Mouse (Mus musculus) heart, embryonic 14.5 days (tissue): ENCODE measurements at regions not wholly inside any gene's neighbourhood (a gene's known extent, or its start where the extent isn't known, plus 50 kb on each side); places are given as distances from the start of the nearest gene placed in this dataset.

Source experiments
- ATAC-seq: fragments of 200-750 bp; cut with Nextera tagmentation; 2 replicates; pipeline ENCODE4 v1.8.0; 2017; ENCODE audit warnings: low read depth, moderate TSS enrichment; ENCODE audit not compliant: insufficient number of reproducible peaks, insufficient read depth, low FRiP score
- H3K27ac ChIP-seq, 2 experiments: fragments of 200-500 bp in 1 of 2; fragments of 300-500 bp in 1 of 2; sonication (generic) in 1 of 2; replicated peaks in 1 of 2; 2 replicates each; pipeline ENCODE4 v1.5.1; 2012 to 2014; ENCODE audit warnings: low read depth in 2 of 2, low read length in 2 of 2, control low read depth in 1 of 2, mild to moderate bottlenecking in 1 of 2, mixed read lengths in 1 of 2; ENCODE audit not compliant: control insufficient read depth in 1 of 2, insufficient read depth in 1 of 2
- H3K27me3 ChIP-seq: fragments of 300-500 bp; sonication (generic); 2 replicates; pipeline ENCODE4 v1.6.1; 2014; ENCODE audit warnings: mild to moderate bottlenecking, low read length, control low read depth; ENCODE audit not compliant: control insufficient read depth, insufficient read depth
- H3K36me3 ChIP-seq: fragments of 300-500 bp; sonication (generic); 2 replicates; pipeline ENCODE4 v1.6.1; 2014; ENCODE audit warnings: mild to moderate bottlenecking, control low read depth, low read length, mixed read lengths; ENCODE audit not compliant: control insufficient read depth, insufficient read depth
- H3K4me1 ChIP-seq, 2 experiments: fragments of 200-500 bp in 1 of 2; fragments of 300-500 bp in 1 of 2; sonication (generic) in 1 of 2; 2 replicates each; pipeline ENCODE4 v1.6.1; 2012 to 2014; ENCODE audit warnings: low read length in 2 of 2, control low read depth in 1 of 2, mixed read lengths in 1 of 2; ENCODE audit not compliant: control insufficient read depth in 2 of 2, insufficient read depth in 2 of 2
- H3K4me2 ChIP-seq: fragments of 300-500 bp; sonication (generic); 2 replicates; pipeline ENCODE4 v1.6.1; 2014; ENCODE audit warnings: mild to moderate bottlenecking, low read length
- H3K4me3 ChIP-seq, 2 experiments: fragments of 200-500 bp in 1 of 2; fragments of 300-500 bp in 1 of 2; sonication (generic) in 1 of 2; 2 replicates each; pipeline ENCODE4 v1.5.1; 2012 to 2014; ENCODE audit warnings: low read length in 2 of 2, mild to moderate bottlenecking in 2 of 2, control low read depth in 1 of 2, low read depth in 1 of 2, moderate library complexity in 1 of 2; ENCODE audit not compliant: control insufficient read depth in 1 of 2, insufficient read depth in 1 of 2
- H3K9ac ChIP-seq: fragments of 300-500 bp; sonication (generic); 2 replicates; pipeline ENCODE4 v1.6.1; 2014; ENCODE audit warnings: mild to moderate bottlenecking, low read length
- H3K9me3 ChIP-seq: fragments of 300-500 bp; sonication (generic); 2 replicates; pipeline ENCODE4 v1.6.1; 2016; ENCODE audit warnings: low read length, control low read depth; ENCODE audit not compliant: control insufficient read depth
- WGBS: fragments of 180-500 bp; shearing (Covaris S2); extraction: QIAGEN DNeasy Blood & Tissue Kit; methylation state at CpG from one replicate; pipeline ENCODE4 v1.1.7; 2014; 5-methylcytosine and 5-hydroxymethylcytosine counted together

GRCm38 (mm10) chr15:96836670-96837069 lies 137.1 kb upstream of the Slc38a2 start:
- no peak overlapping the region for H3K9ac ChIP-seq
- H3K4me1 ChIP-seq, result peaks cover 0 to 4% of the 10 kb centered on the region in 2 experiments; a peak in 2 of 4 replicates
- no peak overlapping the region for H3K4me2 ChIP-seq
- H3K27me3 ChIP-seq, result no peaks in the 10 kb centered on the region
- H3K36me3 ChIP-seq, result no peaks in the 10 kb centered on the region
- no peak for ATAC-seq
- WGBS, result 89% methylated on average over 3 of the region's 3 CpGs
- no peak overlapping the region for H3K27ac ChIP-seq
- H3K9me3 ChIP-seq, result no peaks in the 10 kb centered on the region
- no peak overlapping the region for H3K4me3 ChIP-seq

- Histone ChIP-seq H3K27ac (no peak overlapping the region), H3K4me1 (peaks cover 3 to 6% of the 10 kb centered on the region in 2 experiments; a peak in 2 of 4 replicates), H3K27me3 (no peaks in the 10 kb centered on the region), H3K9ac (no peak overlapping the region), H3K4me2 (no peak overlapping the region), H3K4me3 (no peak overlapping the region), H3K9me3 (no peaks in the 10 kb centered on the region), H3K36me3 (no peaks in the 10 kb centered on the region)
- ATAC-seq, result no peak
- WGBS, result 70% methylated on average over 9 of the region's 9 CpGs
Observed at GRCm38 (mm10) chr15:96834862-96835261, 135.3 kb upstream of the Slc38a2 start.

- no peak for ATAC-seq
- no peaks in the 10 kb centered on the region for H3K27me3 ChIP-seq
- no peak overlapping the region for H3K27ac ChIP-seq
- H3K9ac ChIP-seq, result no peak overlapping the region
- H3K4me1 ChIP-seq, result peaks cover 4 to 6% of the 10 kb centered on the region in 2 experiments; a peak in 2 of 4 replicates
- no peaks in the 10 kb centered on the region for H3K9me3 ChIP-seq
- no peak overlapping the region for H3K4me3 ChIP-seq
- no peak overlapping the region for H3K4me2 ChIP-seq
- H3K36me3 ChIP-seq, result no peaks in the 10 kb centered on the region
- WGBS, result 80% methylated on average over 10 of the region's 10 CpGs
Observed at GRCm38 (mm10) chr15:96834162-96834843, 134.8 kb upstream of the Slc38a2 start.

- no peaks in the 10 kb centered on the region for H3K9me3 ChIP-seq
- 65% methylated on average over 10 of the region's 10 CpGs for whole genome bisulfite sequencing
- H3K9ac ChIP-seq, result no peak overlapping the region
- H3K4me2 ChIP-seq, result no peak overlapping the region
- peaks cover 4 to 6% of the 10 kb centered on the region in 2 experiments; a peak in 2 of 4 replicates for H3K4me1 ChIP-seq
- no peaks in the 10 kb centered on the region for H3K27me3 ChIP-seq
- no peak for ATAC-seq
- no peak overlapping the region for H3K27ac ChIP-seq
- no peak overlapping the region for H3K4me3 ChIP-seq
- no peaks in the 10 kb centered on the region for H3K36me3 ChIP-seq
Observed at GRCm38 (mm10) chr15:96832389-96832788, 132.9 kb upstream of the Slc38a2 start.

- H3K27ac ChIP-seq, result no peak overlapping the region
- H3K9ac ChIP-seq, result no peak overlapping the region
- peaks cover 4 to 6% of the 10 kb centered on the region in 2 experiments; a peak in 2 of 4 replicates for H3K4me1 ChIP-seq
- no peak for ATAC-seq
- H3K36me3 ChIP-seq, result no peaks in the 10 kb centered on the region
- 79% methylated on average over 10 of the region's 10 CpGs for WGBS
- H3K4me3 ChIP-seq, result no peak overlapping the region
- H3K4me2 ChIP-seq, result no peak overlapping the region
- no peaks in the 10 kb centered on the region for H3K9me3 ChIP-seq
- H3K27me3 ChIP-seq, result no peaks in the 10 kb centered on the region
Observed at GRCm38 (mm10) chr15:96831256-96831655, 131.7 kb upstream of the Slc38a2 start.

GRCm38 (mm10) chr15:96830578-96830977 lies 131.0 kb upstream of the Slc38a2 start:
- Histone ChIP-seq H3K27me3 (no peaks in the 10 kb centered on the region), H3K27ac (no peak overlapping the region), H3K4me1 (peaks cover 4 to 6% of the 10 kb centered on the region in 2 experiments; a peak in 2 of 4 replicates), H3K36me3 (no peaks in the 10 kb centered on the region), H3K9me3 (no peaks in the 10 kb centered on the region), H3K4me3 (no peak overlapping the region), H3K9ac (no peak overlapping the region), H3K4me2 (no peak overlapping the region)
- WGBS, result 89% methylated on average over 11 of the region's 11 CpGs
- ATAC-seq, result no peak

GRCm38 (mm10) chr15:96829941-96830340 lies 130.4 kb upstream of the Slc38a2 start:
- no peak for ATAC-seq
- no peaks in the 10 kb centered on the region for H3K36me3 ChIP-seq
- WGBS, result 65% methylated on average over 12 of the region's 12 CpGs
- no peak overlapping the region for H3K4me2 ChIP-seq
- no peak overlapping the region for H3K9ac ChIP-seq
- peaks cover 4 to 6% of the 10 kb centered on the region in 2 experiments; a peak in 2 of 4 replicates for H3K4me1 ChIP-seq
- no peaks in the 10 kb centered on the region for H3K9me3 ChIP-seq
- H3K27ac ChIP-seq, result no peak overlapping the region
- H3K4me3 ChIP-seq, result no peak overlapping the region
- H3K27me3 ChIP-seq, result no peaks in the 10 kb centered on the region

GRCm38 (mm10) chr15:96828681-96829080 lies 129.2 kb upstream of the Slc38a2 start:
- Histone ChIP-seq H3K36me3 (no peaks in the 10 kb centered on the region), H3K27ac (no peak overlapping the region), H3K4me1 (peaks cover 4 to 6% of the 10 kb centered on the region in 2 experiments; a peak in 2 of 4 replicates), H3K4me3 (no peak overlapping the region), H3K9me3 (no peaks in the 10 kb centered on the region), H3K4me2 (no peak overlapping the region), H3K27me3 (no peaks in the 10 kb centered on the region), H3K9ac (no peak overlapping the region)
- no peak for ATAC-seq
- 89% methylated on average over 8 of the region's 8 CpGs for WGBS
